Mouse (Mus musculus): ENCODE measurements around the gene Toe1. TPM values are rescaled to one million over a fixed set of nuclear protein-coding genes. Genes with fewer than 3 reads are reported as not detected.

The Toe1 gene
- polyA plus RNA-seq (2012; ENCODE audit: low replicate concordance) = 2.2 and 10.9 TPM in 2 replicates

DNA sequence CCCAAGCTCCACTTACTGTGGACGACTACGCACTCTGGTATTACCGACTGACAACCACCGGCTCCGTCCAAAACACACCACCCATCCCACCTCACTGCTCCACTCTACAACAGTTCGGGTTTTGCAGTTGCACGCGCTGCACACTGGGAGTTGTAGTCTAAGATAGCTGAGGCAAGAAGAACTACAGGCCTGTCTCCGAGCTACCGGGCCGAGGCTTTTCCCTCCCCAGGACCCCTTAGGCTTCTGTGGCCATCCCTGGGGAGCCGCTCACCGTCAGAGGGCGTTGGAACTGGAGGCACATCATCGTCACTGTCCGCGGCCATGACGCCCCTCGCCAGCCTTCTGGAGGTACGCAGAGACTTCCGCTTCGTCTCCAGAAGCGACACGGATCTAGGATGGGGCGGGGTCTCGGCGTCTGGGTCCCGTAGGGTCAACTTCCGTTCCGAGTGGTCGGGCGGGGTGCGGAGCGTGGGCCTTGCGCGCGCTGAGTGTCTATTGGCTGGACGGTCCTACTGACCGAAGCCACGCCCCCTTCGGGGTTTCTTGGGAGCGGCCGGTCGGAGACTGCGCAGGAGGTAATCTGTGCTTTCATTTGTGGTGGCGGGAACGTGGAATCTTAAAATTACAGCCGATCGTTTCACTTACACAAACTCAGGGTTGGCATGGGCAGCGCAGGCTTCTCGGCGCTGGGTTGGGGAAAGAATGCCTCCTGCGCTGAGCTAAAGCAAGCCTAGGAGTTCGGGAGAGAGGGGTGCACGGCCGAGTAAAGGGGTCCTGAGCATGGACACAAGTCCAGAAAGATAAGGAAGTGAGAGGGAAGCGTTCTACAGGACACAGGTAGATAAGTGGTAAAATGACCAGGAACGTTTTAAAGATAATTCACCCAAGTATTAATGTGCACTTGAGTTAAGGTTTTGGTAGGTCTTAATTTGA, at the start of gene Toe1, which contains the start of gene Mutyh:
TSS of gene Toe1 (minus strand) at position 444 of the 933 bp plus-strand sequence.
TSS of gene Mutyh (plus strand) at position 527 of the 933 bp plus-strand sequence.

DNA sequence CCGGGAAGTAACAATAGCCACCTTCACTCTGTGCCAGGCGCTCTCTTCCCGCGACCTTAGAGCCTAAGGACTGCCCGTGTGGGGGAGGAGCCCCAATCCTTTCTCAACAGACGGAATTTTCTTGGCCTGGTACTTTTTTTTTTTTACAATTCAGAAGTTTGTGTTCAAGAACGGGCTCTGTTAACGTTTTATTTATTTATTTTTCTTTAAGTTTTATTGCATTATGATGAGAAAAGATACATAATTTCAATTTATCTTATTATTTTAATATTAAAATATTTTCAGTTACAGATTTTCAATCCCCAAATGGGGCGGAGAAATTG, 14.2 kb upstream of the Toe1 start, which contains the start of gene Hpdl:
TSS of gene Hpdl (minus strand) at position 14 of the 323 bp plus-strand sequence.

Other genes starting within 250 kb of the Toe1 start
- gene Gpbp1l1, start 250.0 kb downstream of the Toe1 start, polyA plus RNA-seq (2012; ENCODE audit: low replicate concordance) = 11.6 and 17.5 TPM in 2 replicates
- gene Ccdc17, start 211.0 kb downstream of the Toe1 start, polyA plus RNA-seq (2012; ENCODE audit: low replicate concordance) = 0.32 and 0.99 TPM in 2 replicates
- 1.5 and 41.3 TPM in 2 replicates for gene Nasp, start 179.7 kb downstream of the Toe1 start, polyA plus RNA-seq (2012; ENCODE audit: low replicate concordance)
- gene Akr1a1, start 156.0 kb downstream of the Toe1 start, polyA plus RNA-seq (2012; ENCODE audit: low replicate concordance) = 122 and 136 TPM in 2 replicates
- gene Prdx1, start 122.1 kb downstream of the Toe1 start, polyA plus RNA-seq (2012; ENCODE audit: low replicate concordance) = 0.86 and 18.9 TPM in 2 replicates
- gene Mmachc, start 99.2 kb downstream of the Toe1 start, polyA plus RNA-seq (2012; ENCODE audit: low replicate concordance) = 0.88 TPM in 1 of 2 replicates, not detected in the other
- 1.6 and 2.3 TPM in 2 replicates for gene Ccdc163, start 99.1 kb downstream of the Toe1 start, polyA plus RNA-seq (2012; ENCODE audit: low replicate concordance)
- gene Tesk2, start 86.7 kb downstream of the Toe1 start, polyA plus RNA-seq (2012; ENCODE audit: low replicate concordance) = 1.8 and 2.9 TPM in 2 replicates
- gene Mutyh, start 83 bp upstream of the Toe1 start, polyA plus RNA-seq (2012; ENCODE audit: low replicate concordance) = 4.1 and 4.8 TPM in 2 replicates
- gene Hpdl, start 14.1 kb upstream of the Toe1 start, polyA plus RNA-seq (2012; ENCODE audit: low replicate concordance) = 1.8 and 2.8 TPM in 2 replicates
- gene Zswim5, start 69.7 kb upstream of the Toe1 start, polyA plus RNA-seq (2012; ENCODE audit: low replicate concordance) = 0.05 and 0.08 TPM in 2 replicates
- gene Urod, start 186.8 kb upstream of the Toe1 start, polyA plus RNA-seq (2012; ENCODE audit: low replicate concordance) = 14.6 and 47.6 TPM in 2 replicates
- 13.6 and 25.4 TPM in 2 replicates for gene Hectd3, start 187.7 kb upstream of the Toe1 start, polyA plus RNA-seq (2012; ENCODE audit: low replicate concordance)
- gene Eif2b3, start 211.8 kb upstream of the Toe1 start, polyA plus RNA-seq (2012; ENCODE audit: low replicate concordance) = 2.5 and 4.6 TPM in 2 replicates

Measured in leukemia stem cell, adult 10-12 weeks (primary cell).